Mouse (Mus musculus): ENCODE measurements at regions not wholly inside any gene's neighbourhood (a gene's known extent, or its start where the extent isn't known, plus 50 kb on each side); places are given as distances from the start of the nearest gene placed in this dataset.
A peak's percentile ranks its signal among the peaks of the same experiment; 100 is the strongest.

- no peak for TF ChIP-seq CTCF (IDR thresholded peaks at IDR 0.05; ENCODE audit: extremely low read depth, insufficient read depth, low read length)
- no peak for TF ChIP-seq POLR2A (IDR thresholded peaks at IDR 0.05; ENCODE audit: extremely low read depth, insufficient read depth, low read length)
- no peak overlapping the region for H3K4me3 ChIP-seq (ENCODE audit: insufficient read depth, low read length)
- H3K27ac ChIP-seq (ENCODE audit: insufficient read depth, low read length), result no peak overlapping the region
- 0 out of 2 replicates have a peak, but pooled peaks cover 2% of the 10 kb centered on the region for H3K4me1 ChIP-seq (ENCODE audit: control insufficient read depth, insufficient read depth, low read length)
Measured at GRCm38 (mm10) chr4:124206480-124206879, 288.7 kb upstream of the 4930535I16Rik start.

GRCm38 (mm10) chr4:124203736-124204135 is 285.9 kb upstream of the 4930535I16Rik start:
- TF ChIP-seq CTCF (IDR thresholded peaks at IDR 0.05; ENCODE audit: extremely low read depth, insufficient read depth, low read length), result peak; percentile 39; the same call in 1 of the 2 replicates
- TF ChIP-seq POLR2A (IDR thresholded peaks at IDR 0.05; ENCODE audit: extremely low read depth, insufficient read depth, low read length), result no peak
- H3K4me1 ChIP-seq (ENCODE audit: control insufficient read depth, insufficient read depth, low read length), result peaks cover 5% of the 10 kb centered on the region; the same call in 1 of the 2 replicates
- H3K4me3 ChIP-seq (ENCODE audit: insufficient read depth, low read length), result no peak overlapping the region
- no peak overlapping the region for H3K27ac ChIP-seq (ENCODE audit: insufficient read depth, low read length)

DNA sequence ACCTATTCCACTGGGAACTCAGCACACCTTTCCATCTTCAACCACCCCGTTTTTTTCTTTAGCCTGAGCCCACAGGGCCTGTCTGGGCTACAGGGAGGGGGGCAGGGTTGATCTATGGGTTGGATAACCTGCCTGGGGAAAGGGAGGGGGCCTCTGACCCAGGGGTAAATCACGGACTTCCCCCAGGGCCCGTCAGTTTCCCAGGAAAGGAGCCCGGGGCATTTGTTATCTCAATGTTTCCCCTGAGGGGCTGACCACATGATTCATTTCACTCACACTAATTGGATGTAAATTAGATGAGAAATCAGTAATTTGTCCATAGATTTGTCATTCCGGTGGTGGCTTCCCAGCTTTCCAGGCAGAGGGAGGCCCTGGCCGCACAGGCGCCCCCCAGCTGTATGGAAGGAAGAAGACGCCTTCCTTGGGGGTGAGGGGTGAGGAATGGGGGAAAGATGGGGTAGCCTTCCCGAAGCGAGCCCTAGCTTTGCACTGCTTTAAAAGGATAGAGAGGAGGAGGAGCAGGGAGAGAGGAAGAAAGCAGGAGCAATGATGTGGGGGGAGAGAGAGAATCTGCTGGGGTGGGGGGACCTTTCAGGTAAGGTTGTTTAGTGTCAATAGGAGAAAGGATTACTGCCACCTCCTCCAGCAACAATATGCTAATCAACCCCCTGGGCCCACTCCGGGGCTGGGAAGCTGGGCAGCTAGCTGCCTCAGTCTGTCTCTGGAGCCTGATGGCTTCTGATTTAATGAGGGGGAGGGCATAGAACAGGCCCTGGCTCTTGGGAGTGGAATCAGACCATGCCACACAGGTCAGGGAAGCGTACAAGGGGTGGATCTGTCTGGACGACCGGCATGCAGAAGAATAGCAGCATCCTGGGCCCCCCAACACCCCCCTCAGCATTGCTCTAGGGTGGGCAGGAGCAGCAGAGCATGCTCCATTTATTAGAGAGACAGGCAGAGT is 282.3 kb upstream of the 4930535I16Rik start:
- H3K4me1 ChIP-seq (ENCODE audit: control insufficient read depth, insufficient read depth, low read length), result peaks cover 2% of the 10 kb centered on the region; the same call in 1 of the 2 replicates
- H3K27ac ChIP-seq (ENCODE audit: insufficient read depth, low read length), result no peak overlapping the region
- TF ChIP-seq POLR2A (IDR thresholded peaks at IDR 0.05; ENCODE audit: extremely low read depth, insufficient read depth, low read length) (no peak), CTCF (IDR thresholded peaks at IDR 0.05; ENCODE audit: extremely low read depth, insufficient read depth, low read length) (no peak)

DNA sequence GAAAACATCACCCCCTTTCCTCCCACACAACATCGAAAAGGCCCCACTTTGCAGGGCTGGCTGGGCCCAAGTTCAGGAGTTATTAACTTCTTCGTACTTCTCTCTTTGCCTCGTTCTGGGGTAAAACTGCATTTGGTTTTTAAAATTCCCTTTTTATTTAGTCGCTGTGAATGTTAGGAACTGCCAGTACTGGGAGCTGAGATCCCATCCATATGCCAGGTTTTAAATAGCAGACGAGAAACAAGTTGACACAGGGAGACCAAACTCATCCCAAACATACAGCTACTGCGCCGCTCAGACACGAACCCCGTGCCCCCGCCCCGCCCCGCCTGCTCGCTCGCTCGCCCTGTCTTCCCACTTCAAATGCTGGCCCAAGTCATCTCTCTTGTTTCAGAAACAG is 281.0 kb upstream of the 4930535I16Rik start:
- no peak for TF ChIP-seq POLR2A (IDR thresholded peaks at IDR 0.05; ENCODE audit: extremely low read depth, insufficient read depth, low read length)
- TF ChIP-seq CTCF (IDR thresholded peaks at IDR 0.05; ENCODE audit: extremely low read depth, insufficient read depth, low read length), result no peak
- Histone ChIP-seq H3K4me3 (ENCODE audit: insufficient read depth, low read length) (no peak overlapping the region), H3K4me1 (ENCODE audit: control insufficient read depth, insufficient read depth, low read length) (peaks cover 2% of the 10 kb centered on the region; the same call in 1 of the 2 replicates), H3K27ac (ENCODE audit: insufficient read depth, low read length) (no peak overlapping the region)

More for the DNA sequence above, 282.3 kb upstream of the 4930535I16Rik start:
- H3K4me3 ChIP-seq (ENCODE audit: insufficient read depth, low read length), result no peak overlapping the region

DNA sequence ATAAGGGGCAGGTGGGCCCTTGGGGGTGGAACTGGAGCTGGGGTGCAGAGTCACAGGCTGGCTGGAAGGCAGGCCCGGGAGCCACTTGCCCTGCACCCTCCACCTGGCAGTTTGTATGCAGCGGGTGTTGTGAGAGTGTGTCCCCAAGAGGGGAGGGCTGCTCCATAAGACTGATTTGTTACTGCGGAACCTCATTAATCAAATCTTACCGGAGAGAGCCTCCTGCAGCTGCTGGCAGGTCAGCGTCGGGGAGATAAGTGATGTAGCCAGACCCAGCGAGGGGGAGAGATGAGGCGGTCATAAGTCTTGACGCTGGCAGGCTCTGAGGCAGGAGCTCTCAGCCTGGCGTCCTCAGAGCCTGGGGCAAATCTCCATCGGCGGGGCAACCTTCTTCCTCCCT is 278.9 kb upstream of the 4930535I16Rik start:
- no peak for TF ChIP-seq POLR2A (IDR thresholded peaks at IDR 0.05; ENCODE audit: extremely low read depth, insufficient read depth, low read length)
- no peak for TF ChIP-seq CTCF (IDR thresholded peaks at IDR 0.05; ENCODE audit: extremely low read depth, insufficient read depth, low read length)
- Histone ChIP-seq H3K27ac (ENCODE audit: insufficient read depth, low read length) (no peak overlapping the region), H3K4me1 (ENCODE audit: control insufficient read depth, insufficient read depth, low read length) (peaks cover 2% of the 10 kb centered on the region; the same call in 1 of the 2 replicates), H3K4me3 (ENCODE audit: insufficient read depth, low read length) (no peak overlapping the region)

- Histone ChIP-seq H3K4me1 (ENCODE audit: control insufficient read depth, insufficient read depth, low read length) (no peaks in the 10 kb centered on the region), H3K4me3 (ENCODE audit: insufficient read depth, low read length) (no peak overlapping the region), H3K27ac (ENCODE audit: insufficient read depth, low read length) (no peak overlapping the region)
- TF ChIP-seq POLR2A (IDR thresholded peaks at IDR 0.05; ENCODE audit: extremely low read depth, insufficient read depth, low read length) (no peak), CTCF (IDR thresholded peaks at IDR 0.05; ENCODE audit: extremely low read depth, insufficient read depth, low read length) (no peak)
Measured at GRCm38 (mm10) chr4:124193059-124193721, 275.4 kb upstream of the 4930535I16Rik start.

DNA sequence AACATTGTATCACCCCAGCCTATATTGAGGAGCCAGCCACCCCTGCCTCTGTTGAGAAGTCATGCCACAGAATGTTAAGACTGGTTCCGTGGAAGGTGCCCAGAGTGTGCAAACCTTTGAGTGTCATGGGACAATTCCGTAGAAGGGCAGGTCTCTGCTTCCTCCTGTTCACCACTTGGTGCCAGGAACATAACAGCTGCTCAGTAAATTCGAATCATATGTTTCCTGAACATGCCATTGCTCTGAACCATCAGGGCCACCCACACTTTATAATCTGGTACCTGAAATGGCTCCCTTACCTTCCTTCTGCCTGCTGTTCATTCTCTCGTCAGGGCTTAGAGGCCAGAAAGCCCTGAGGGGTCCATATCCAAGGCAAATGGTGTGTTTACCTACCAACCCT is 273.0 kb upstream of the 4930535I16Rik start:
- Histone ChIP-seq H3K4me3 (ENCODE audit: insufficient read depth, low read length) (no peak overlapping the region), H3K27ac (ENCODE audit: insufficient read depth, low read length) (no peak overlapping the region), H3K4me1 (ENCODE audit: control insufficient read depth, insufficient read depth, low read length) (no peaks in the 10 kb centered on the region)
- TF ChIP-seq POLR2A (IDR thresholded peaks at IDR 0.05; ENCODE audit: extremely low read depth, insufficient read depth, low read length) (no peak), CTCF (IDR thresholded peaks at IDR 0.05; ENCODE audit: extremely low read depth, insufficient read depth, low read length) (no peak)

GRCm38 (mm10) chr4:124189993-124190385 is 272.2 kb upstream of the 4930535I16Rik start:
- TF ChIP-seq POLR2A (IDR thresholded peaks at IDR 0.05; ENCODE audit: extremely low read depth, insufficient read depth, low read length) (no peak), CTCF (IDR thresholded peaks at IDR 0.05; ENCODE audit: extremely low read depth, insufficient read depth, low read length) (no peak)
- Histone ChIP-seq H3K27ac (ENCODE audit: insufficient read depth, low read length) (no peak overlapping the region), H3K4me1 (ENCODE audit: control insufficient read depth, insufficient read depth, low read length) (no peaks in the 10 kb centered on the region), H3K4me3 (ENCODE audit: insufficient read depth, low read length) (no peak overlapping the region)

DNA sequence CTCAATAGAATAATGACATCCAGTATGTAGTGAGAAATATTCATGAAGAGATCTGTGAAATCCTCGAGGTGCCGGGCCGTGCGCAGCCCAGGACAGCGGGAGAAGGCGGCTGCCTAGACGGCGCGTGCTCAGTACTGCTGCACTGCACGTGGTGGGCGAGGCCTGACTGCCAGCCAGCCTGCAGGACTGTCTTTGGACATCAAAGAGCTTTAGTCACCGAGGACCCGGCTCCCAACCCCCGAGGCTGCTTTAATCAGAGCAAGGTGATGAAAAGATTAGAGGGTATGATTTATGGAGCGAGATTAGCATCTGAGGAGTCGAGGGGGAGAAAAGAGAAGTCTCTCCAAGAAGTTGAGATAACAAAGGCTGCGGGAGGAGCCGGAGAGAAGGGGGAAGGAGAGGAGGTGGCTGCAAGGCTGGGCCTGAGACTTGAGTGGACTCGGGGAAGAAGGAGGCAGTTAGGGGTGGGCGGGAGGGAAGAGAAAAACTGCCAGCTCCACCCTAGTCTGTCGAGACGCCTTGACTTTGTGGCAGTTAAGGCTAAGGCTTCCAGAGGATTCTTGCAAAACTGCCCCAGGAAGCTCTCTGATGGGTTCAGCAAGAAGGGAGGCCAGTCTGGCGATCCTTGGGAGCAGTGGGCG is 271.6 kb upstream of the 4930535I16Rik start:
- no peaks in the 10 kb centered on the region for H3K4me1 ChIP-seq (ENCODE audit: control insufficient read depth, insufficient read depth, low read length)
- TF ChIP-seq POLR2A (IDR thresholded peaks at IDR 0.05; ENCODE audit: extremely low read depth, insufficient read depth, low read length), result no peak
- no peak overlapping the region for H3K27ac ChIP-seq (ENCODE audit: insufficient read depth, low read length)
- H3K4me3 ChIP-seq (ENCODE audit: insufficient read depth, low read length), result no peak overlapping the region

All from cortical plate, adult 2 months (tissue).